Mouse (Mus musculus) CD4-positive helper T cell, adult 2 months (primary cell): ENCODE measurements around the gene Stx4a.

Experiments used
- DNase-seq: peaks from one replicate; pipeline ENCODE4 v3.0.0-alpha.2; 2012; ENCODE audit warnings: low read depth, missing footprints, low spot score

The Stx4a gene

DNA sequence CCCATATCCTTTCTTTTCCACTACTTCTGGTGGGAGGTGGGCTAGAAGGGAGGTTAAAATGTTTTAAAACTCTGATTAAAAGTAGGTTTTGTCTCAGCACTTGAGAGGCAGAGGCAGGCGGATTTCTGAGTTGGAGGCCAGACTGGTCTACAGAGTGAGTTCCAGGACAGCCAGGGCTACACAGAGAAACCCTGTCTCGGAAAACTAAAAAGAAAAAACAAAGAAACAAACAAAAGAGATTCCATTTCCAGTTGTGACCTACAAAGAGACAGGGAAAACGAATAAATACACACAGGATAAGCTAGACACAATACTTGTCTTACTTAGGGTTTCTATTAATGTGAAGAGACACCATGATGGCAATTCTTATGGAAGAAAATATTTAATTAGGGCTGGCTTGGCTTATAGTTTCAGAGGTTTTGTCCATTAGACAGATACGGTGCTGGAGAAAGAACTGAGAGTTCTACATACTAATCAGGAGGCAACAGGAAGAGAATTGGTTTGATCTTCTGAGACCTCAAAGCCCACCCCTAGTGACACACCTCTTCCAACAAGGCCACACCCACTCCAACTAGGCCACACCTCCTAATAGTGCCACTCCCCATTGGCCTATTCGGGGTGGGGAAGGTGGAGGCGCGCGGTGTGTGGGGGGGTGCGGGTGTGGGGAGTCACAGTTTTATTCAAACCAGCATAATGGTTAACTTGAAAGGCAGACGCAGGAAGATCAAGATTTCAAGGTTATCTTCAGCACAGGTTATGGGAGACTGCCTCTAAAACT lies 74.3 kb downstream of the Stx4a start:
- DNase-seq, result peak; percentile 64
